Mouse (Mus musculus): Measurements from ENCODE around the gene Pdf. TPM values are rescaled to one million over a fixed set of nuclear protein-coding genes. Genes with fewer than 3 reads are reported as not detected.

Gene Pdf
- total RNA-seq (2015; ENCODE audit: low replicate concordance) (4.4 and 7.9 TPM in 2 replicates), total RNA-seq (2017; ENCODE audit: low replicate concordance) (9.3 and 10.7 TPM in 2 replicates)

- peak; percentile 55 for ATAC-seq (replicated peaks; ENCODE audit: low FRiP score, poor library complexity, severe bottlenecking)
These were observed at the start of gene Pdf for GRCm38 (mm10) chr8:107048061-107048941. Gene Pdf (minus strand): TSS chr8:107048614.

GRCm38 (mm10) chr8:107096366-107097036 is 48.1 kb upstream of the Pdf start, which contains the start of gene Terf2:
Gene Terf2 (minus strand): TSS chr8:107096547.
- peak; percentile 84 for ATAC-seq (replicated peaks; ENCODE audit: low FRiP score, poor library complexity, severe bottlenecking)

DNA sequence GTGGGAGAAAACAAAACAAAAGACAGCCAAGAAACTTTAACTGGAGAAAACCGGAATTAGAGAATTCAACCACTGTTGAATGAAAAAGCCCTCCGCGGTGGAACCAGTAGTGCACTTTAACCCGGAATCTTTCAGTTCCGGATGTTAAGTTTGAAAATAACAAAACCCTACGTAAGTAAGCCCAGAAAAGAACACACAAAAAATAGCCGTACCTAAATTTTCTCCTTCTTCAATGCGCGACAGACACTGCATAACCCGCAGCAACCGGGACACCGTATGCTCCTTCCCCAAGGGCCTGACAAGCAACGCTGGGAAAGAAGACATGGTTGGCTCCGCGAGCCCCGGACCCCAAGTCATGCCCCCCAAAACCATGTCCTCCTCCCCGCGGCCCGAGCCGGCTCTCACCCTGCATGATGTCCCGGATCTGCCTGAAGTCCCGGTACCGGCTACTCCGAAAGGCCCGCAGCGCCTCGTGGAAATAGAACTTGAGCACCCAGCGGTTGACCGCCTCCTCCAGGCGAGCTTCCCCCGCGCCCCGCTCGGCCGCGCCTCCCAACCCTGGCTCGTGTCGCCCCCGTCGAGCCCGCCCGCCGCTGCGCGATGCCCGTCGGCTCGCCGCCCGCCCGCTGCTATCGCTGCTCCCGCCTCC is 47.4 kb upstream of the Pdf start:
- ATAC-seq (replicated peaks; ENCODE audit: low FRiP score, poor library complexity, severe bottlenecking): no peak; the same call in 1 of the 2 replicates

DNA sequence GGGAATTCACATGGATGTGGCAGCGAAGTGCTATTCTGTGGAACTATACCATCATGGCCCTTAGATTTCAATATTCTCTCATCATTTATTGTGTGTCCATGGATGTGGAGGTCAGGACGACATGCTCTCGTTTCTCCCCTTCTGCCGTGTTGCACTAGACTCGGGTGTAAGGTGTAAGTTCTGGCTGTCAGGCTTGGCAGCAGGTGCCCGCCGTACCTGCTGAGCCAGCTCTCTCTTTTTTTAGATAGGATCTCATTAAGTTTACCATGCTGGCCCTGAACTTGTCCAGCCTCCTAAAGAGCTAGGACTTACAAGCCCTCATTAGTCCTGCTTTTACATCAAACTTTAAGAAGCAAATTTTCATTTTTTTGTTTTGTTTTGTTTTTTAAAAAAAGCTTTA is 42.1 kb upstream of the Pdf start:
- ATAC-seq (replicated peaks; ENCODE audit: low FRiP score, poor library complexity, severe bottlenecking): no peak

DNA sequence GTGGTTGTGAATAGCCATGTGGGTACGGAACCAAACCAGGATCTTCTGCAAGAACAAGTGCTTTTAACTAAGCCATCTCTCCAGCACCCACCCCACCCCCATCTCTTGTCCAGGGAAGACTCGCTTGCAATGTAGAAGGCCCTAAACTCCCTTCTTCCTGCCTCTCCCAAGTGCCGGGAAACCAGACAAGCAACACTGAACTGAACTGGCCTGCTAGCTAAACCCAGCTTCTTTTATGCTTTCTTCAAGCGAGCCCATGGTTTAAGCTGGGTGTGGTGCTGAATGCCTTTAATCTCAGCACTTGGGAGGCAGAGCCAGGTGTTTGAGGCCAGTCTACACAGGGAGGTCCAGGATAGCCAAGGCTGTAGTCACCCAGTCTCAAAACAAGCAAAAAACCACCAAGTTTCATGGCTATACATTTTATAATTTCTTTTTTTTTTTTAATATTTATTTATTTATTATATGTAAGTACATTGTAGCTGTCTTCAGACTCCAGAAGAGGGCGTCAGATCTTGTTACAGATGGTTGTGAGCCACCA is 40.2 kb upstream of the Pdf start:
- ATAC-seq (replicated peaks; ENCODE audit: low FRiP score, poor library complexity, severe bottlenecking): no peak

DNA sequence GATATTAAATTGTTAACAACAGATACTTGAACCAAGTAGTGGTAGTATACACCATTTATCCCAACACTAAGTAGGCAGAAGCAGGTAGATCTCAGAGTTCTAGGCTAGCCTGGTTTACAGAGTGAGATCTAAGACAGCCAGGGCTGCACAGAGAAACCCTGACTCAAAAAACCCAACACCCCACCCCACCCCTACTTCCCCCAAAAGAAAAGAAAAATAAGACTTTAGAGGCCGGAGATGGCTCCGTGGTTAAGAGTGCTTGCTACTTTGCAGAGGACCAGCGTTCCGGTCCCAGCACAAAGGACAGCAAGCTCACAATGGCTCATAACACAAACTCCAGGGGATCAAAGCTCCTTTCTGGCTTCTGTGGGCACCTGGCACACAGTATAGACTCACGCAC is 37.6 kb upstream of the Pdf start:
- no peak for ATAC-seq (replicated peaks; ENCODE audit: low FRiP score, poor library complexity, severe bottlenecking)

GRCm38 (mm10) chr8:107085358-107085757 is 36.9 kb upstream of the Pdf start:
- no peak for ATAC-seq (replicated peaks; ENCODE audit: low FRiP score, poor library complexity, severe bottlenecking)

DNA sequence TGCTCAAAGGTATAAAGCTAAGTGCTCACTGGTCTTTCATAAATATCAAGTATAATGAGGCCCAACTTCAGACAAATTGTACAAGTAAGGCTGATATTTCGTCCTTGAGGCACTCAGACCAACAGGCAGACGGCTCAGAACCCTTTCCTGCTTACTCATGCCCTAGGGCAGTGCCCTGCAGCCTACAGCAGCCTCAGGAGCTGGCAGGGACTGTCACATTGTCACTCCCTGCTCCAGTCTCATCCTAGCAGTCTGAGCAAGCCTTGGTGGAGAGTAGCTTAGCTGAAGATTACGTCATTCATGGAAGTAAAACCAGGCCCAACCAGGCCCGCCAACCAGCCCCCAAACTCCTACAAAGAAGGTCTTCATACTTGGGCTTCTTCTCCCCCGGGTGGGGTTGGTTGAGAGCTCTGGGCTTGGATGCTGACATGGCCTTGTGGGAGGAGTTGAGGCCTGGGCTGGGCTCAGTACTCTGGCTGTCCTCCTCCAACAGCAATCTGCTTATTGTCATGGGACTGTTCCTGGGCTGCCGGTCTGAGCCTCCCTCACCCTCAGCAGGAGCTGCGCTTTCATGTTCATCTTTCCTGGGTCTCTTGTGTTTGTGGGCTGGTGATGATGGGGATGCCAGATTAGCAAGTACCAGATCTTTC is 27.9 kb upstream of the Pdf start:
- no peak for ATAC-seq (replicated peaks; ENCODE audit: low FRiP score, poor library complexity, severe bottlenecking)

GRCm38 (mm10) chr8:107074128-107074527 is 25.7 kb upstream of the Pdf start:
- ATAC-seq (replicated peaks; ENCODE audit: low FRiP score, poor library complexity, severe bottlenecking): no peak

DNA sequence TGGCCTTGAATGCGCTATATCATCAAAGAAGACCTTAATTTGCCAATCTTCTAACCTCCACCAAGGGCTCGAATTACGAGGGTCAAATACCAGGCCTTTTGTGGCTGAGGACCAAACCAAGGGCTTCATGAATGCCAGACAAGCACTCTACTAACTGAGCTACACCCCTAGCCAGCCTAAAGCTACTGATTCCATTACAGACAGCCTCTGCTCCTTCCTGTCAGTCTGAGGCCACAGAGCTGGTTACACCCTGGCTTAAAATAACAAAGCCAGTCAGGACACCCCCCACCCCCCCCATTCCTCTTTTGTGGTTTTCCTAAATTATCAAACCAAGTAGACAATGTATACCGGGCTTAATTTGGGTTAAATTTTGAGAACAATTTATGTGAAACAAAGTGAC is 25.3 kb upstream of the Pdf start:
- no peak for ATAC-seq (replicated peaks; ENCODE audit: low FRiP score, poor library complexity, severe bottlenecking)

DNA sequence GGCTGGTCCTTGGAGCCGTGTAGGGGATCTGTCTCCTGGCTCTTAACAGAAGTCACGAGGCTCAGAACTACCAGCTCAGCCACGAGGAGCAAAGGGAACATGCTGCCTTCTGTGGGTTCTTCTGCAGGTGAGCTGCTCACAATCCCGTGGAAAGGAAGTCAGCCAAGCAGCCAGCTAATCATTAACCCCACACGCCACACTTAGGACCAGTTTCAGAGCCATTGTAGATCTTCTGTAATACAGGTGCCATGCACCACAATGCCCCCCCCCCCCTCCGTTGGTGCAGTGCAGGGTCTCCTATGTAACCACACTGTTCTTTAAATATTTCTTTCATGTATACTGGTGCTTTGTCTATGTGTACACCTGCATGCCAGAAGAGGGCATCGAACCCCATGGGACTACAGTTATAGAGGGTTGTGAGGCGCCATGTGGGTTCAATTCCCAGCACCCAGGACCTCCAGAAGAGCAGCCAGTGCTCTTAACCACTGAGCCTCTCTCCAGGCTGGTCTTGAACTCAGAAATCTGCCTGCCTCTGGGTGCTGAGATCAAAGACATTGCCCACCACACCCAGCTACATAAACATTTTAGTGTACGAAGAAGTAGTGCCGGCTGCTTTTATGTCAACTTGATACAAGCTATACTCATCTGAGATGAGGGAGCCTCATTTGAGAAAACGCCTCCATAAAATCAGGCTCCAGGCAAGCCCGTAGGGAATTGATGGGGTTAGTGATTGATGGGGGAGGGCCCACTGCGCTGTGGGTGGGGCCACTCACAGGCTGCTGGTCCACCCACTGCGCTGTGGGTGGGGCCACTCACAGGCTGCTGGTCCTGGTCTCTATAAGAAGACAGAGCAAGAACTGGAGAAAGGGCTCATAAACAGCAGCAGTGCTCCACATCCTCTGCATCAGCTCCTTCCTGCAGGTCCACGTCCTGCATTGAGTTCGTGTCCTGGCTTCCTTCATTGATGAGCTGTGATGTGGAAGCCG is 17.4 kb upstream of the Pdf start, which contains the start of gene Tmed6:
Tmed6 (minus strand) TSS at position 134 of the 986 bp plus-strand sequence.
- peak; percentile 76 for ATAC-seq (replicated peaks; ENCODE audit: low FRiP score, poor library complexity, severe bottlenecking)

GRCm38 (mm10) chr8:107062613-107063012 is 14.2 kb upstream of the Pdf start:
- ATAC-seq (replicated peaks; ENCODE audit: low FRiP score, poor library complexity, severe bottlenecking): no peak

- peak; percentile 50 for ATAC-seq (replicated peaks; ENCODE audit: low FRiP score, poor library complexity, severe bottlenecking)
These were observed 8.6 kb upstream of the Pdf start for GRCm38 (mm10) chr8:107056973-107057369.

- ATAC-seq (replicated peaks; ENCODE audit: low FRiP score, poor library complexity, severe bottlenecking): peak; percentile 97
These were observed 7.9 kb upstream of the Pdf start, which contains the start of the genes Cog8 and Nip7 for GRCm38 (mm10) chr8:107056076-107056972. Gene Cog8 (minus strand): TSS chr8:107056689. Gene Nip7 (plus strand): TSS chr8:107056877.

GRCm38 (mm10) chr8:107052046-107052445 is 3.6 kb upstream of the Pdf start:
- no peak for ATAC-seq (replicated peaks; ENCODE audit: low FRiP score, poor library complexity, severe bottlenecking)

- no peak for ATAC-seq (replicated peaks; ENCODE audit: low FRiP score, poor library complexity, severe bottlenecking)
These were observed 1.1 kb upstream of the Pdf start for GRCm38 (mm10) chr8:107049480-107049879.

- no peak for ATAC-seq (replicated peaks; ENCODE audit: low FRiP score, poor library complexity, severe bottlenecking)
These were observed 1.4 kb downstream of the Pdf start for GRCm38 (mm10) chr8:107046976-107047375.

Measured in erythroblast, adult 5-6 weeks (primary cell).